Mouse (Mus musculus) neural tube, embryonic 15.5 days (tissue): ENCODE data around the gene Nit1. TPM values are rescaled to one million over a fixed set of nuclear protein-coding genes. Genes with fewer than 3 reads are reported as not detected.
A peak's percentile ranks its signal among the peaks of the same experiment; 100 is the strongest.

Source experiments
- ATAC-seq: fragments of 200-750 bp; cut with Nextera tagmentation; 2 replicates; pipeline ENCODE4 v1.8.0; 2017; ENCODE audit warnings: mild to moderate bottlenecking, moderate TSS enrichment, moderate library complexity; ENCODE audit not compliant: low FRiP score
- H3K27ac ChIP-seq: fragments of 300-500 bp; sonication (generic); replicated peaks from 2 replicates; pipeline ENCODE4 v1.5.1; 2015; ENCODE audit warnings: mild to moderate bottlenecking, inconsistent platforms
- H3K27me3 ChIP-seq: fragments of 300-500 bp; sonication (generic); replicated peaks from 2 replicates; pipeline ENCODE4 v1.6.1; 2015; ENCODE audit warnings: inconsistent platforms
- H3K36me3 ChIP-seq: fragments of 300-500 bp; sonication (generic); 2 replicates; pipeline ENCODE4 v1.6.1; 2015; ENCODE audit warnings: inconsistent platforms
- H3K4me1 ChIP-seq: fragments of 300-500 bp; sonication (generic); 2 replicates; pipeline ENCODE4 v1.6.1; 2015; ENCODE audit warnings: inconsistent platforms
- H3K4me2 ChIP-seq: fragments of 300-500 bp; sonication (generic); 2 replicates; pipeline ENCODE4 v1.6.1; 2015; ENCODE audit warnings: inconsistent platforms, mild to moderate bottlenecking, moderate library complexity
- H3K4me3 ChIP-seq: fragments of 300-500 bp; sonication (generic); replicated peaks from 2 replicates; pipeline ENCODE4 v1.5.1; 2015; ENCODE audit warnings: mild to moderate bottlenecking, inconsistent platforms
- H3K9ac ChIP-seq: fragments of 300-500 bp; sonication (generic); replicated peaks from 2 replicates; pipeline ENCODE4 v1.6.1; 2015; ENCODE audit warnings: mild to moderate bottlenecking, inconsistent platforms
- H3K9me3 ChIP-seq: fragments of 300-500 bp; sonication (generic); replicated peaks from 2 replicates; pipeline ENCODE4 v1.6.1; 2016; ENCODE audit warnings: inconsistent platforms
- WGBS: fragments of 180-500 bp; shearing (Covaris S2); methylation state at CpG from one replicate; pipeline ENCODE4 v1.1.7; 2015; ENCODE audit warnings: mixed read lengths; 5-methylcytosine and 5-hydroxymethylcytosine counted together
- polyA plus RNA-seq: library from polyadenylated mRNA; unstranded; fragments of >200 nt; fragmentation: Nextera tagmentation; extraction: Ambion mirVana; gene quantifications from 2 replicates; pipeline ENCODE4 v1.2.1, GENCODE M21; 2015

Gene Nit1
- 53.0 and 53.1 TPM in 2 replicates for polyA plus RNA-seq

DNA sequence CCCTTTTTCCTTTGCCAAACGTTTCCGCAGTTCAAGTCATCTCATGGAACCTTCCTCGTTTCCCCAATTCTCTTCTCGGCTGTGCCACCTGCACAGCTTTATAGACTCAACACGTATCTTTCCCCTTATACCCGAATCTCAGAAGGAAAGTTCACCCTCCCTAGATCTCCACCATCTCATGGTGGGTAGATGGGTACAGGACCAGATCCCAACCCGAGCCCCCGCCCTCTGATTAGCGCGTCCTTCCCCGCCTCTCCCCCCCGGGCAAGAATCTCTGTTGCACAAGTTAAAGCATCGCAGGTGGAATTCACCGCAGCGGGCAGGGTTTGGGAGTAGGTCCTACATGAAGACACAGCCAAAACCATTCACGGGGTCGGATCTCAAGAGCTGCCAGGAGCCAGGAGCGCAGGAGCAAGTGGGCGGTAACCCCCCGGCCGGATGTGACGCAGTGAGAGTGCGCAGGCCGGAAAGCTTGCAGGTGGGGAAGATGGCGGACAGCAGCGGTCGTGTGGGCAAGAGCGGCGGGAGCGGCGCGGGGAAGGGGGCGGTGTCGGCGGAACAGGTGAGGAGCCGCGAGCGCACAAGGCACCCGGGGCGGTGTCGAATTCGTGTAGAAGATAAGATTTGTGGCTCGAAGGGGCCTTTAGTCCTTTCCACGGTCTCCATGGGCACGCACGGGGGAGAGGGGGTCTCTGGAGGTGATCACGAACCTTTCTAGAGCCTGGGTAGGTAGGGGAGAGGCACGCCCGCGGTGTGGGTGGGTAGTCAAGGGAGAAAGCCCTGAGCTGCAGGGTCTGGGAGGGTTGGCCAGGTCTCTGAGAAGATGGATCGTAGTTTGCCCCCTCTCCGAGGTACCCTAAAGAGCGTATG is at the start of gene Nit1, which contains the start of gene Pfdn2:
TSS of gene Nit1 (minus strand) at position 422 of the 870 bp plus-strand sequence.
TSS of gene Pfdn2 (plus strand) at position 446 of the 870 bp plus-strand sequence.
- peak within 1 kb of the TSS; percentile 84 for H3K27ac ChIP-seq
- peaks cover 45% of the 10 kb centered on the region for H3K4me1 ChIP-seq
- H3K36me3 ChIP-seq = peaks cover 30% of the 10 kb centered on the region
- H3K4me2 ChIP-seq = peak within 1 kb of the TSS; percentile 90
- 1% methylated on average over 53 of the region's 53 CpGs for WGBS
- peak within 1 kb of the TSS; percentile 94 for H3K4me3 ChIP-seq
- peak; percentile 94 for ATAC-seq
- no peaks in the 10 kb centered on the region for H3K9me3 ChIP-seq
- H3K27me3 ChIP-seq = no peaks in the 10 kb centered on the region
- peak within 1 kb of the TSS; percentile 81 for H3K9ac ChIP-seq

DNA sequence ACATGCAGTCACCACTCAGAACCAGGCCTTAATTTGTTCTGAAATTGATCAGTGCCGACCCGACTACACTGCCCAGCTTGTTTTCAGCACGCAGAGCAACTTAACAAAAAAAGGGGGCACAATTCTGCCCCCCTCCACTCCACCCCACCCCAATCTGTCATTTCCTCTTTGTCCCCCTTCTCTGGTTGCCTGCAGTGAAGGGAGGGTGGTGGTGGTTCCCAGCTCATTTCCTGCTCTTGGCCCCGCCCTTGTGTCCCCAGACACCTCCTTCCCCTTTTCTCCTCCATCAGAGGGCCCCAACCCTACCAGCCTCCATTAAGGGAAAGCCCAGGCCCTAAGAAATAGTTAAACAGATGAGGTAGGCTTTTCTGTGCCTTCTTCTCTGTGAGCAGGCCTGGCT is 44.7 kb upstream of the Nit1 start:
- Histone ChIP-seq H3K4me3 (no peak overlapping the region), H3K9me3 (no peaks in the 10 kb centered on the region), H3K27me3 (no peaks in the 10 kb centered on the region), H3K4me1 (no peaks in the 10 kb centered on the region), H3K36me3 (no peaks in the 10 kb centered on the region), H3K27ac (no peak overlapping the region), H3K4me2 (no peak overlapping the region), H3K9ac (no peak overlapping the region)
- no peak for ATAC-seq
- WGBS = 79% methylated on average over 4 of the region's 4 CpGs

DNA sequence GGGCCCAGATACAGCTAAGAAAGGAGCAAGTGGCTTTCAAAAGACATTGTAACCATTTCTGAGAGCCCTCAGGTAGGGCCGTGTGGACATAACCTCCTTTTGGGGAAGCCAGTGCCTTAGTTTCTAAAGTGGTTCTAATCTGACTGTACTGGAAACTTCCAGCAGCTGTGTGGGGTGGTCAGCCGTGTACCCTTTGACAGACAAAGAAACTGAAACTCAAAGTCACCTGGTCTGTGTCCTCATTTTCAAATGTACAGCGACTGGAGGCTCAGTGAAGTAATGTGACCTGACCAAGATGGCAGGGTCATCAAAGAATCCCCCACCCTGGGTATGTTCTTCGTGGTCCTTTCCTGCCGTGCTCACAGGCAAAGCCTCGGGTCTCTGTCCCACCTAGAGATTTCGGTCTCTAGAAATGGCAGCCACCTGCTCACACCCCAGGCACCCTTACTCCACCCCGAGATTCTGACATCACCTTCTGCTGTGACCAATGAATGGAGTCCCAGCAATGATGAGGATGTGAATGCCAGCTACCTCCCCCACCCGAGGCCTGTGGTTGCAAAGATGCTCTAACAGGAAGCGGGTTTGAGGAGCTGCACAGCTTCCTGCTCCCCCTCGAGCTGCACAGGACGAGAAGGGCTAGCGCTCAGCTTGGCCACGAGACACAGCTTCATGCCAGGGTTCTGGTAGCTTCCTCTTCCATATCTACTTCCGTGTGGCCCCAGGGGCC is 43.1 kb upstream of the Nit1 start, which contains the start of gene Arhgap30:
TSS of gene Arhgap30 (plus strand) at position 579 of the 727 bp plus-strand sequence.
- WGBS = 81% methylated on average over 15 of the region's 15 CpGs
- H3K36me3 ChIP-seq = no peaks in the 10 kb centered on the region
- ATAC-seq = no peak

DNA sequence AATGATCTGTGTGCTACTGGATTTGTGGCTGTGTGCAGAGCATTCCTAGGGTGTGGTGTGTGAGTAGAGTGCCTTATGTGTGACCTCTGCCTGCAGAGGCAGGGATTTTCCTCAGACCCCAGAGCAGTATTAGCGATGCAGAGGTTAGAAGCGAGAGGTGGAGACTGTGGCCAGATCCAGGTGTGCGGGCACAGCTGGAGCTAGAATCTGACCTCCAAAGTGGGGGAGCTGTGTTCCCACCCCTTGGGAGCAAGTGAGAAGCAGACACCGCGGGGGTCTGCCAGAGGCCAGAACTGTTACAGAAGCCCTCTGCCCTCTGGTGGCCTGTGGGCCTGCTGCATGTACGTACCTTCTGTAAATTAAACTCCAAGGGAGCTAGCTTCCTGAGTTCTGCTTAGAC is 41.7 kb upstream of the Nit1 start:
- Histone ChIP-seq H3K4me2 (no peak overlapping the region), H3K27me3 (no peaks in the 10 kb centered on the region), H3K4me3 (no peak overlapping the region), H3K9me3 (no peaks in the 10 kb centered on the region), H3K27ac (no peak overlapping the region), H3K9ac (no peak overlapping the region), H3K4me1 (0 out of 2 replicates have a peak, but pooled peaks cover 3% of the 10 kb centered on the region), H3K36me3 (no peaks in the 10 kb centered on the region)
- ATAC-seq = no peak
- WGBS = 22% methylated on average over 6 of the region's 6 CpGs

More for the DNA sequence above, 43.1 kb upstream of the Nit1 start, which contains the start of gene Arhgap30:
- no peak within 1 kb of the TSS for H3K4me2 ChIP-seq
- no peaks in the 10 kb centered on the region for H3K4me1 ChIP-seq
- H3K27ac ChIP-seq = no peak within 1 kb of the TSS
- no peak within 1 kb of the TSS for H3K4me3 ChIP-seq
- no peaks in the 10 kb centered on the region for H3K9me3 ChIP-seq
- H3K27me3 ChIP-seq = no peaks in the 10 kb centered on the region
- H3K9ac ChIP-seq = no peak within 1 kb of the TSS

DNA sequence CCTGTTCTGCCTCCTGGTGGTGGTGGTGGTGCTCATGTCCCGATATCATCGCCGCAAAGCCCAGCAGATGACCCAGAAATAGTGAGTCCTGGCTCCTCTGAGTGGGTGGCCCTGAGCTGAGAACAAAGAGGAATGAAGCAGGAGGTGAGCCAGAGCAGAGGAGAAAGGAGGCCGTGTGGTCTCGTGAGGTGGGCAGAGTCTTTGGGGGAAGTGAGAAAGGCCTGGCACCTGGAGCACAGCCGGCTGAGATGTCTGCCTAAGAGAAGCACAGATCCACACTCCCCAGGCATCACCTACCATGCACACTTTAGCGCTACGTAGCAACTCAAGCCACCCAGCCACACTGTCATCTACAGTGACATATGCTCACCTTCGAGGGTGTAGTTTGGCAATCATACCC is 39.7 kb upstream of the Nit1 start:
- Histone ChIP-seq H3K9me3 (no peaks in the 10 kb centered on the region), H3K4me2 (no peak overlapping the region), H3K9ac (no peak overlapping the region), H3K27me3 (0 out of 2 replicates have a peak, but pooled peaks cover 3% of the 10 kb centered on the region), H3K4me1 (peaks cover 6% of the 10 kb centered on the region), H3K27ac (no peak overlapping the region), H3K36me3 (no peaks in the 10 kb centered on the region), H3K4me3 (no peak overlapping the region)
- ATAC-seq = no peak
- 74% methylated on average over 9 of the region's 9 CpGs for WGBS

DNA sequence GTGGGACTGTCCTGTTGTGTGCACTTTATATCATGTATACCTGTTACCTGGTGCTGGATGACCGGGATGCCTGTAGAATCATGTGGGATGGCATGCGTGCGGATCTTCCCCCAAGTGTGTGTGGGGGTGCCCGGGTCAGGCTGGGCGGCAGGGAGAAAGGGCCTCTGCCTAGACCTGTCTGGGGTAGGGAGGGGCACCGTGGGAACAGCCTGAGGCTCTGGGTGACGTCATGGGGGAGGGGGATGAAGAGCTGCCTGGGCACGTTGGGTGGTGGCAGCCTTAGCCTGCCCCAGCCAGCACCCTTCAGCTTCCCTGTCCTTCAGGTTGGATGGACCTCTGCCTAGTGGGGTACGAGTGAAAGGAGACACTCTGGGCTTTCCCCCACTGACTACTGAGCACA is 38.9 kb upstream of the Nit1 start:
- Histone ChIP-seq H3K4me1 (peaks cover 13% of the 10 kb centered on the region), H3K9me3 (no peaks in the 10 kb centered on the region), H3K36me3 (no peaks in the 10 kb centered on the region), H3K9ac (no peak overlapping the region), H3K27me3 (0 out of 2 replicates have a peak, but pooled peaks cover 3% of the 10 kb centered on the region), H3K4me2 (no peak overlapping the region), H3K27ac (no peak overlapping the region), H3K4me3 (no peak overlapping the region)
- 79% methylated on average over 9 of the region's 9 CpGs for WGBS
- ATAC-seq = no peak

DNA sequence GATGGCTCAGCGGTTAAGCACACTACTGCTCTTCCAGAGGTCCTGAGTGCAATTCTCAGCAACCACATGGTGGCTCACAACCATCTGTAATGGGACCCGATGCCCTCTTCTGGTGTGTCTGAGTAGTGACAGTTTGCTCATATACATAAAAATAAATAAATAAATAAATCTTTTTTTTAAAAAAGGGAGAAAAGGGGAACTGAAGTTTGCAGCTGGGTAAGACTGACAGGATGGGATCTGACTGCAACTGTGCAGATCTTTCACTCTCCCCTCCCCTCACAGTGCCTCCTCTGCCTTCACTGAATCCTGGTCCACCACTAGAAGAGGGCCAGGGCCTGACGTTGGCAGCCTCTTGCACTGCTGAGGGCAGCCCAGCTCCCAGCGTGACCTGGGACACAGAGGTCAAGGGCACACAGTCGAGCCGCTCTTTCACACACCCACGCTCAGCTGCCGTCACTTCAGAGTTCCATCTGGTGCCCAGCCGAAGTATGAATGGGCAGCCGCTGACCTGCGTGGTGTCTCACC is 36.7 kb upstream of the Nit1 start:
- no peaks in the 10 kb centered on the region for H3K36me3 ChIP-seq
- peaks cover 13% of the 10 kb centered on the region for H3K4me1 ChIP-seq
- H3K4me3 ChIP-seq = no peak overlapping the region
- no peaks in the 10 kb centered on the region for H3K9me3 ChIP-seq
- WGBS = 79% methylated on average over 11 of the region's 11 CpGs
- no peak overlapping the region for H3K27ac ChIP-seq
- no peak overlapping the region for H3K9ac ChIP-seq
- ATAC-seq = no peak
- H3K27me3 ChIP-seq = 0 out of 2 replicates have a peak, but pooled peaks cover 3% of the 10 kb centered on the region
- no peak overlapping the region for H3K4me2 ChIP-seq

DNA sequence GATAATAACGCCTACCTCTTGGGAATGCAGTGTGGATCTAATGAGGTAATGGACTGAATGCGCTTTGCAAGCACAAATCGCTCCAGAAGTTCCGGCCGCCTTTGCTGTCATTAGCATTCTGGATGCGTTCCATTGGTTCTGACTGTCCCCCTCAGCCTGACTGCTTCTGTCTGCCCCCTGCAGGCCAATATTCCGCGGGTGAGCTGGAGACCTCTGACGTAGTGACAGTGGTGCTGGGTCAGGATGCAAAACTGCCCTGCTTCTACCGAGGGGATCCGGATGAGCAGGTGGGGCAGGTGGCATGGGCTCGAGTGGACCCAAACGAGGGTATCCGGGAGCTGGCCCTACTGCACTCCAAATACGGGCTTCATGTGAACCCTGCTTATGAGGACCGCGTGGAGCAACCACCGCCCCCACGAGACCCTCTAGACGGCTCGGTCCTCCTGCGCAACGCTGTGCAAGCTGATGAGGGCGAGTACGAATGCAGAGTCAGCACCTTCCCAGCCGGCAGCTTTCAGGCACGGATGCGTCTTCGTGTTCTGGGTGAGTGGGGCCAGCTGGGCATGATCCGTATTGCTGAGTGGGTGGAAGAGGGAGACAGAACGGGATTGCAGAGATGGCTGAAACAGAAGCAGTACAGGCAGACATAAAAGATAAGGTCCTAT is 34.6 kb upstream of the Nit1 start:
- peak overlapping the region; percentile 62 for H3K4me2 ChIP-seq

DNA sequence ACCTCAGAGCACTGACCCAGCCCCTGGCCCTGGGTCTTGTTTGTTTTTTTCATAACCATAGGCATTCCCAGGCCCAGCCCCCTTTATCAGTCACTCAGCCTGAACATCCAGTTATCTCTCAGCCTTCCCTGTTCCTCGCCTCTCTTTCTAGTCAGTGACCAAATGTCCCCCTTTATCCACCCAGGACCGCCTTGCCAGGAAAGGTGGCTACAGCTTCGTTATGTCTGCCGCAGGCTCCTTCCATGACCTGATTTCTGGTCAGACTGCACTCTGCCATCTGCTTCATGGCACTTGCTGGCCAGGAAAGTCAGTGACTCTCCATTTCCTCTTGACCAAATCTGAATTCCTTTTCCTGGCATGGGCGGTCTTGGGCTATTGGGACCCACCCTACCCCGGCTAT is 32.9 kb upstream of the Nit1 start:
- no peak for ATAC-seq
- H3K9me3 ChIP-seq = no peaks in the 10 kb centered on the region

More for the DNA sequence above, 34.6 kb upstream of the Nit1 start:
- H3K4me1 ChIP-seq = peaks cover 13% of the 10 kb centered on the region
- H3K4me3 ChIP-seq = peak overlapping the region; percentile 39
- H3K27me3 ChIP-seq = 0 out of 2 replicates have a peak, but pooled peaks cover 3% of the 10 kb centered on the region
- H3K27ac ChIP-seq = peak overlapping the region; percentile 45; the same call in 1 of the 2 replicates
- H3K9me3 ChIP-seq = no peaks in the 10 kb centered on the region
- ATAC-seq = peak; percentile 78
- WGBS = 3% methylated on average over 31 of the region's 31 CpGs
- peak overlapping the region; percentile 45 for H3K9ac ChIP-seq
- H3K36me3 ChIP-seq = no peaks in the 10 kb centered on the region

DNA sequence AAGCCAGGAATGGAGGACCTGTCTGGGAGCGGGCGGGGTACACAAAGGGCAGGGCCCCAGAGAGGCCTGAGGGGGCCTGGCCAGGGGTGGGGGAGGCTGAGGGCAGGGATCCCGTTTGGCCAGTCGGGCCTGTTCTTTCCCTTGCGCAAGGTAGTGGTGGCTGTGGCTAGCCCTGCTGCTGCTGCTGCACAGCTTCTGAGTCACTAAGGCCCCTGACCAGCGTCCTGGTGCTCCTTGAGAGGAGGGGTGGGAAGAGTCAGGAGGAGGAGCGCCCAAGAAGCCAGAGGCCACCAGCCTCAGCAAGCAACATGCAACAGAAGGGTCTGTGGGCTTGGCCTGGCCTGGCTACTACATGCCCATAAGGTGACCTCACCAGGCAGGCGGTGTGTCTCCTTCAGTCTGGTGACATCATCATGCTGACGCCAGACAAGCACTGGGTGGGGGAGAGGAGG is 30.2 kb upstream of the Nit1 start:
- ATAC-seq = no peak
- Histone ChIP-seq H3K4me3 (no peak overlapping the region), H3K27ac (no peak overlapping the region), H3K4me2 (no peak overlapping the region), H3K9ac (no peak overlapping the region), H3K9me3 (no peaks in the 10 kb centered on the region), H3K27me3 (no peaks in the 10 kb centered on the region), H3K36me3 (no peaks in the 10 kb centered on the region), H3K4me1 (peaks cover 10% of the 10 kb centered on the region)
- WGBS = 50% methylated on average over 9 of the region's 9 CpGs

More for the DNA sequence above, 32.9 kb upstream of the Nit1 start:
- Histone ChIP-seq H3K4me1 (peaks cover 13% of the 10 kb centered on the region), H3K36me3 (no peaks in the 10 kb centered on the region), H3K4me2 (no peak overlapping the region), H3K27ac (no peak overlapping the region), H3K9ac (no peak overlapping the region), H3K4me3 (no peak overlapping the region), H3K27me3 (0 out of 2 replicates have a peak, but pooled peaks cover 3% of the 10 kb centered on the region)
- WGBS = 92% methylated on average over 6 of the region's 6 CpGs

DNA sequence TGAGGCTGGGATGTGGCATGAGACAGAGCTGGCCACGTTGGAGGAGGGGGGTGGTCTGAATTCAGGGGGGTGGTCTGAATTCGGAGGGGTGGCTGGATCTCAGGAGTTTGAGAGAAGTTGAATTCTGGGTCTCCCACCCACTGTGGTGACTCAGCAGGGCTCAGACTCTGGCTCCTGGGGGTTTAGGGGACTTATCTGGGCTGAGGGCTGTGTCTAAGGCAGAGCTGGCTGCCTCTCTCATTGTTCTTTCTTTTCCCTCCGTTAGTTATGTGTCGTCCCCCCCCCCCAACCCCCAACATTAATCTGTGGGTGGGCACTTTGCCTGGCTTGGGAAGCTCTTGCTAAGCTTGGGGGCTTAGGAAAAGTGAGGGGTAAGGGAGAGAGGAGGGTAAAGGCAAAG is 28.5 kb upstream of the Nit1 start:
- H3K4me1 ChIP-seq = no peaks in the 10 kb centered on the region
- H3K4me2 ChIP-seq = no peak overlapping the region
- whole genome bisulfite sequencing = 3% methylated on average over 4 of the region's 4 CpGs
- H3K4me3 ChIP-seq = no peak overlapping the region
- H3K9ac ChIP-seq = no peak overlapping the region
- H3K27ac ChIP-seq = no peak overlapping the region
- no peaks in the 10 kb centered on the region for H3K9me3 ChIP-seq
- no peak; the same call in 1 of the 2 replicates for ATAC-seq
- peaks cover 3% of the 10 kb centered on the region; the same call in 1 of the 2 replicates for H3K27me3 ChIP-seq
- H3K36me3 ChIP-seq = no peaks in the 10 kb centered on the region
